Mouse (Mus musculus) ES-E14 (cell line): ENCODE measurements around the gene Saa1. TPM values are rescaled to one million over a fixed set of nuclear protein-coding genes. Genes with fewer than 3 reads are reported as not detected.

Source experiments
- DNase-seq: peaks from one replicate; pipeline ENCODE4 v3.0.0-alpha.2; 2013; ENCODE audit warnings: low read depth, low spot score
- H3K27ac ChIP-seq: 2 replicates; pipeline ENCODE4 v1.5.1; 2012; ENCODE audit warnings: low read depth, mild to moderate bottlenecking, low read length, moderate library complexity, mixed read lengths; ENCODE audit not compliant: poor library complexity, insufficient read depth, severe bottlenecking
- H3K36me3 ChIP-seq: 2 replicates; pipeline ENCODE4 v1.6.1; 2012; ENCODE audit warnings: mild to moderate bottlenecking, low read length, moderate library complexity, mixed read lengths; ENCODE audit not compliant: control insufficient read depth, poor library complexity, insufficient read depth, severe bottlenecking
- H3K4me1 ChIP-seq, 2 experiments: fragments of 150-350 bp in 1 of 2; sonication (generic) in 1 of 2; 2 replicates each; pipeline ENCODE4 v1.6.1; 2012; ENCODE audit warnings: low read length in 2 of 2, mild to moderate bottlenecking in 1 of 2, mixed read lengths in 1 of 2; ENCODE audit not compliant: control insufficient read depth in 2 of 2, insufficient read depth in 2 of 2, poor library complexity in 1 of 2
- H3K4me3 ChIP-seq, 2 experiments: fragments of 150-350 bp in 1 of 2; sonication (generic) in 1 of 2; 2 replicates each; pipeline ENCODE4 v1.5.1; 2012; ENCODE audit warnings: low read length in 2 of 2, low read depth in 1 of 2, mild to moderate bottlenecking in 1 of 2, mixed read lengths in 1 of 2; ENCODE audit not compliant: insufficient read depth in 1 of 2, poor library complexity in 1 of 2, severe bottlenecking in 1 of 2
- H3K9ac ChIP-seq: 2 replicates; pipeline ENCODE4 v1.6.1; 2012; ENCODE audit warnings: low read depth, mild to moderate bottlenecking, low read length, mixed read lengths; ENCODE audit not compliant: poor library complexity, insufficient read depth, severe bottlenecking
- H3K9me3 ChIP-seq: fragments of 150-350 bp; sonication (generic); 2 replicates; pipeline ENCODE4 v1.6.1; 2012; ENCODE audit warnings: low read depth, mild to moderate bottlenecking, low read length; ENCODE audit not compliant: control insufficient read depth, insufficient read depth
- CHD2 ChIP-seq: IDR thresholded peaks from 2 replicates; pipeline ENCODE4 v1.6.1; 2014; ENCODE audit warnings: mild to moderate bottlenecking, low read depth, low read length, inconsistent platforms
- HCFC1 ChIP-seq: IDR thresholded peaks from 2 replicates; pipeline ENCODE4 v1.6.1; 2012; ENCODE audit warnings: low read length, inconsistent platforms, borderline replicate concordance; ENCODE audit not compliant: insufficient read depth
- MAFK ChIP-seq: IDR thresholded peaks from 2 replicates; pipeline ENCODE4 v1.6.1; 2014; ENCODE audit warnings: mild to moderate bottlenecking, low read depth, low read length, inconsistent platforms; ENCODE audit not compliant: insufficient read depth
- ZC3H11A ChIP-seq: IDR thresholded peaks from 2 replicates; pipeline ENCODE4 v1.6.1; 2012; ENCODE audit warnings: low read depth, mild to moderate bottlenecking, inconsistent platforms, low read length, borderline replicate concordance
- ZNF384 ChIP-seq: IDR thresholded peaks from 2 replicates; pipeline ENCODE4 v1.6.1; 2012; ENCODE audit warnings: low read depth, low read length, inconsistent platforms
- in situ Hi-C, 2 experiments: fragments of 600-800 bp; cut with MboI; formaldehyde crosslinking; loops; one replicate each; pipeline ENCODE4 v1.15.1; 2025; ENCODE audit warnings: low sequenced_read_pairs in 2 of 2, inconsistent platforms in 1 of 2; ENCODE audit not compliant: unreplicated experiment in 2 of 2
- total RNA-seq: library from RNA; depleted of rRNA; stranded (reverse); fragments of 300-350 nt; gene quantifications from 2 replicates; pipeline ENCODE4 v1.2.3, GENCODE M21; 2012; rRNA removed

Gene Saa1
- total RNA-seq, 1 experiment = not detected

GRCm38 (mm10) chr7:46696754-46697153 is 46.0 kb downstream of the Saa1 start:
- no peak overlapping the region for H3K4me3 ChIP-seq
- no peak overlapping the region for H3K9ac ChIP-seq
- TF ChIP-seq ZC3H11A = no peak
- TF ChIP-seq ZNF384 = no peak
- TF ChIP-seq HCFC1 = no peak
- TF ChIP-seq MAFK = no peak
- no peak for TF ChIP-seq CHD2
- H3K27ac ChIP-seq = no peak overlapping the region
- peaks cover 30% of the 10 kb centered on the region for H3K36me3 ChIP-seq
- no peaks in the 10 kb centered on the region for H3K9me3 ChIP-seq
- no peak for DNase-seq
- in situ Hi-C loops = no loop called here
- peaks cover 0 to 4% of the 10 kb centered on the region in 2 experiments; a peak in 1 of 4 replicates for H3K4me1 ChIP-seq

Other genes with a start within 250 kb of the Saa1 start
- 5.4 and 5.7 TPM in 2 replicates for gene Sergef, start 103.2 kb downstream of the Saa1 start, total RNA-seq
- 0.32 and 3.6 TPM in 2 replicates for gene Tph1, start 70.4 kb downstream of the Saa1 start, total RNA-seq
- gene Saal1, start 32.3 kb downstream of the Saa1 start, total RNA-seq = 15.2 and 15.6 TPM in 2 replicates
- 0.54 and 0.79 TPM in 2 replicates for gene Saa3, start 27.3 kb downstream of the Saa1 start, total RNA-seq
- gene Saa4, start 10.4 kb downstream of the Saa1 start, total RNA-seq = not detected in 2 replicates
- gene Saa2, start 8.8 kb upstream of the Saa1 start, total RNA-seq = not detected in 2 replicates
- gene Hps5, start 53.1 kb upstream of the Saa1 start, total RNA-seq = 17.4 and 18.0 TPM in 2 replicates
- 57.5 and 71.7 TPM in 2 replicates for gene Gtf2h1, start 53.1 kb upstream of the Saa1 start, total RNA-seq
- gene Ldha, start 98.5 kb upstream of the Saa1 start, total RNA-seq = 621 and 827 TPM in 2 replicates
- gene Ldhc, start 118.2 kb upstream of the Saa1 start, total RNA-seq = 3.4 and 3.9 TPM in 2 replicates
- gene Tsg101, start 177.0 kb upstream of the Saa1 start, total RNA-seq = 44.9 and 54.3 TPM in 2 replicates
- 6.6 and 10.3 TPM in 2 replicates for gene Uevld, start 215.5 kb upstream of the Saa1 start, total RNA-seq
- not detected in 2 replicates for gene Gm9999, start 240.6 kb upstream of the Saa1 start, total RNA-seq